Mouse (Mus musculus): ENCODE measurements around the gene Pnpla1.

DNA sequence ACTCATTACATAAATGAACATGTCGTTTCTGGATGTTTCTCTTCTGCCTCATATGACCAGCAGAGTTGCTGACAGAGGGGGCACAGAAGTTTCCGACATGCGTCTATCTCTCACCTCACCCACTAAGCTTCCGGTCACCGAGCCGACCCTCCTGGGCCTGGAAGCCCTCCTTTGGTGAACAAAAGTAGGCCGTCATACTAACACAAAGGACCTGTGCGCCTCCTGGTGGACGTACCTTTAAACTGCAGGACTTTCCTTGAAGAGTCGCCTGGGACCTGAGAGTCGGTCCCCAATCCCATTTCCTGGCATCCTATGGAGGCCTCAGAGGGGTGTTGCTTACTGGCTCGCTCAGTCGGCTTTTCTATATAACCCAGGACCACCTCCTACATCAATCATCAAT is 68.2 kb downstream of the Pnpla1 start:
- no peak; the same call in 1 of the 2 replicates for TF ChIP-seq CTCF (IDR thresholded peaks at IDR 0.05)
- TF ChIP-seq POLR2A (IDR thresholded peaks at IDR 0.05; ENCODE audit: insufficient read depth, low read depth, low read length): no peak
- peak; percentile 78; the same call in 1 of the 2 replicates for TF ChIP-seq EP300 (IDR thresholded peaks at IDR 0.05; ENCODE audit: insufficient read depth, low read depth, low read length)
